Mouse (Mus musculus) small intestine, adult 2 months (tissue): ENCODE results near the gene Olfr568. TPM values are rescaled to one million over a fixed set of nuclear protein-coding genes. Genes with fewer than 3 reads are reported as not detected.

Source experiments
- H3K27ac ChIP-seq: fragments of 200-500 bp; 2 replicates; pipeline ENCODE4 v1.5.1; 2012; ENCODE audit warnings: low read depth, low read length, control low read depth, inconsistent platforms; ENCODE audit not compliant: insufficient read depth
- H3K27me3 ChIP-seq: fragments of 200-500 bp; 2 replicates; pipeline ENCODE4 v1.6.1; 2012; ENCODE audit warnings: mild to moderate bottlenecking, moderate library complexity, low read length, inconsistent platforms; ENCODE audit not compliant: control insufficient read depth, insufficient read depth
- H3K36me3 ChIP-seq: fragments of 200-500 bp; 2 replicates; pipeline ENCODE4 v1.6.1; 2012; ENCODE audit warnings: mild to moderate bottlenecking, low read length, control low read depth, inconsistent platforms; ENCODE audit not compliant: control insufficient read depth, insufficient read depth
- H3K4me1 ChIP-seq: fragments of 200-500 bp; 2 replicates; pipeline ENCODE4 v1.6.1; 2012; ENCODE audit warnings: low read length, inconsistent platforms, mixed read lengths; ENCODE audit not compliant: control insufficient read depth, insufficient read depth, insufficient read length
- H3K4me3 ChIP-seq: fragments of 200-500 bp; 2 replicates; pipeline ENCODE4 v1.5.1; 2012; ENCODE audit warnings: low read depth, mild to moderate bottlenecking, control low read depth, inconsistent platforms, low read length, moderate library complexity
- CTCF ChIP-seq: fragments of 200-500 bp; IDR thresholded peaks from 2 replicates; pipeline ENCODE4 v1.5.1; 2012; ENCODE audit warnings: low read depth, mild to moderate bottlenecking, control low read depth, inconsistent platforms, low read length, moderate library complexity, mixed read lengths; ENCODE audit not compliant: insufficient replicate concordance, insufficient read length; ENCODE audit errors: extremely low read depth
- POLR2A ChIP-seq: fragments of 200-500 bp; IDR thresholded peaks from 2 replicates; pipeline ENCODE4 v1.6.1; 2012; ENCODE audit warnings: low read depth, mild to moderate bottlenecking, control low read depth, inconsistent platforms, low read length, moderate library complexity
- WGBS: fragments of 180-500 bp; shearing (Covaris S2); methylation state at CpG from one replicate; pipeline ENCODE4 v1.1.7; 2018; 5-methylcytosine and 5-hydroxymethylcytosine counted together
- polyA plus RNA-seq: library from polyadenylated mRNA; depleted of rRNA; stranded (reverse); fragments of >200 nt; gene quantifications from 2 replicates; pipeline ENCODE4 v1.2.3, GENCODE M21; 2012; rRNA removed

The Olfr568 gene
- not detected in 2 replicates for polyA plus RNA-seq

DNA sequence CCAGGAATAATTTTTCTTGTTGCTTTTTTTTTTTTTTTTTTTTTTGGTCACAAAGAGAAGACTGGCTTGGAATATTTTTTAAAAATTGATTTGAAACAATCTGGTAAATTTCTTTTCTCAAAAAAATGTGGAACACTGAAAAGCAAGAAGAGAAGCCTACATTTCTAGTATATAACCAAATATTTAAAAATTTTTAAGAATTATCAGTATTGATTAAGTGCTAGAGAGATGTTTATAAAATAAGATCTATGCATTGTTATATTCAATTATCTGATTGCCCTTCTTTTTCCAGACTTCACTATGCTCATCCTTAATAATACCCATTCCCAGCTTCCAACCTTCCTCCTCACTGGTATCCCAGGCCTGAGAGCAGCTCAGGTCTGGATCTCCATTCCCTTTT lies at the start of gene Olfr568:
Olfr568 (plus strand) TSS at position 301 of the 400 bp plus-strand sequence.
- Histone ChIP-seq H3K4me3 (no peak within 1 kb of the TSS), H3K27me3 (no peaks in the 10 kb centered on the region), H3K27ac (no peak within 1 kb of the TSS), H3K4me1 (no peaks in the 10 kb centered on the region), H3K36me3 (no peaks in the 10 kb centered on the region)
- no peak for TF ChIP-seq POLR2A
- no peak for TF ChIP-seq CTCF

GRCm38 (mm10) chr7:102855807-102856206 lies 21.1 kb upstream of the Olfr568 start:
- no peaks in the 10 kb centered on the region for H3K4me1 ChIP-seq
- H3K27ac ChIP-seq: no peak overlapping the region
- H3K4me3 ChIP-seq: no peak overlapping the region
- no peaks in the 10 kb centered on the region for H3K27me3 ChIP-seq
- no peak for TF ChIP-seq CTCF
- no peak for TF ChIP-seq POLR2A
- H3K36me3 ChIP-seq: no peaks in the 10 kb centered on the region

DNA sequence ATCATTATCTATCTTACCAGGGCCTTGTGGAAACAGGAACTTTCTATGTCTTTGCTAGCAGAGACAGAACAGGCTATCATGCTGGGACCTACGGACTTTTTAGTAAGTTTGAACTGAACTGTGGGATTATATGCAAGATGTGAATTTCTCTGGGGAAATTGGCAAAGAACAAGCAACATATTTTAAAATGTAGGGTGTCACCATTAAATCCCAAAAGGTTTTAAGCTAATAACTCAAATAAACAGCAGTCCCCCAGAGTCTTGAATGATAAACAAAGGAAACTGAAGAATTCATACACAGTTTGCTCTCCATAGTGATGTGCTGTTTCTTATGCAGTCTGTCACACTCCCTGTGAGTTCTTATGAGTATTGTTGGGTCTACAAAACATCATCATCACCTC lies 18.3 kb upstream of the Olfr568 start, which contains the start of gene Olfr566:
Olfr566 (minus strand) TSS at position 101 of the 400 bp plus-strand sequence.
- Histone ChIP-seq H3K27me3 (no peaks in the 10 kb centered on the region), H3K27ac (no peak within 1 kb of the TSS), H3K4me1 (no peaks in the 10 kb centered on the region), H3K36me3 (no peaks in the 10 kb centered on the region), H3K4me3 (no peak within 1 kb of the TSS)
- TF ChIP-seq POLR2A (no peak), CTCF (no peak)
- WGBS: 80% methylated on average over 1 of the region's 1 CpGs

DNA sequence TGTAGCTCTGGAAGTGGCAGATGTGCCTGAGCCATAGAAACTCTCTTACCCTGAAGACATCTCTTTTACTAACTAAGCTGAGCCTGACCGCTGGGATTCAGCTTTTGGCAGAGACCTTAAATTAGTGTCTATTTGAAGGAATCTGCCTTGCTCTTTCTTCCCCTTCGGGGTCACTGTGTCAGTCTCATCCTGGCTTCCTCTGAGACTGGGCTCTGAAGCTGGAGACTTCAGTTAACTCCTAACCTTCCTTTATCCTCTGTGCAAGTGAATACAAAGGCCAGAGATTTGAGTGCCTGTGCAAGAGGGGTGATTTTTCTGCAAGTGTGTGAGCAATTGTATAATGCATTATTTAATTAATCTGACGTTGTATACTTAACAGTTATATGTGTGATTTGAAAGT lies 13.9 kb downstream of the Olfr568 start, which contains the start of gene Olfr569:
Olfr569 (minus strand) TSS at position 101 of the 400 bp plus-strand sequence.
- WGBS: 62% methylated on average over 3 of the region's 3 CpGs
- no peaks in the 10 kb centered on the region for H3K4me1 ChIP-seq
- no peak within 1 kb of the TSS for H3K4me3 ChIP-seq
- H3K27ac ChIP-seq: no peak within 1 kb of the TSS
- H3K36me3 ChIP-seq: no peaks in the 10 kb centered on the region
- TF ChIP-seq CTCF (no peak), POLR2A (no peak)
- H3K27me3 ChIP-seq: no peaks in the 10 kb centered on the region

GRCm38 (mm10) chr7:102915261-102915660 lies 38.3 kb downstream of the Olfr568 start:
- Histone ChIP-seq H3K27ac (no peak overlapping the region), H3K36me3 (no peaks in the 10 kb centered on the region), H3K4me3 (no peak overlapping the region), H3K4me1 (no peaks in the 10 kb centered on the region), H3K27me3 (no peaks in the 10 kb centered on the region)
- 22% methylated on average over 1 of the region's 1 CpGs for WGBS
- TF ChIP-seq POLR2A: no peak
- no peak for TF ChIP-seq CTCF

GRCm38 (mm10) chr7:102916405-102916804 lies 39.5 kb downstream of the Olfr568 start:
- no peak overlapping the region for H3K27ac ChIP-seq
- no peaks in the 10 kb centered on the region for H3K27me3 ChIP-seq
- no peak for TF ChIP-seq POLR2A
- no peak for TF ChIP-seq CTCF
- 38% methylated on average over 5 of the region's 5 CpGs for WGBS
- no peak overlapping the region for H3K4me3 ChIP-seq
- no peaks in the 10 kb centered on the region for H3K4me1 ChIP-seq
- no peaks in the 10 kb centered on the region for H3K36me3 ChIP-seq

DNA sequence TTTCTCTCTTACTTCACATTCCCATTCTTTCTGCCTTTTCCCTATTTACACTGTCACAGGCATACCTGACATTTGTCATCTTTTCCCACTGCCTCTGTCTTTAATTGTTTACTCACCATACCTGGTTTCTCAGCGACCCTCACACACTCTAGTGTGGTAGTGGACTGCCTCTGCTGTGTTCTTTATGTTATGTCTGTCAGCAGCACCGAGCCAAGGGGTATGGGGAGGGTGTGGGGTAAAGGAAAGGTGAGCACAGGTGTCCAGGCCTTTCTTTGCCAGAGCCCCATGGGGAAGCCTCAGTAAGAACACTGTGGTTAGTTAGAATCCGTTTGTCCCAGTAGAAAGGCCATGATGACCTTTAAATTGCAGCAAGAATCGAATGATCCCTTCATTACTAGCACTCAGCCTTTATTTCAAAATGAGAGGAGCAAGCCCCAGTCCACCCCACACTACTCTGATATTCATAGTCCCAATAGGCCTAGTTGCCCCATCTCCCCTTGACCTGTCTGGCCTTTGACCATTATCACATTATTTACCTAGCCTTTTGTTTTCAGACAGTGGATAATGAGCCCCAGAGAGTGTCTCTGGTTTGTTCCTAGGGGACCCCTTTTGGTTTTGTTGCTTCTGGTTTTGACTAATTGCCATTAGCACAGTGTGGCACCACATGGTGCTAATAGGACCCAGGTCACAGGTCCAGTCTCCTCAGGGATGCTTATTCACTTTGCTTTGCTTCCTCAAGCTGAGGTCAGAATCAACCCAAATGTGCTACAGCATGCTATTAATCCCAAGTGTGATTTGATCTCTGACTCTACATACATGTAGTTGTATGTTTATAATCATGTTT lies 40.3 kb downstream of the Olfr568 start, which contains the start of gene Olfr571:
Olfr571 (minus strand) TSS at position 505 of the 844 bp plus-strand sequence.
- Histone ChIP-seq H3K27me3 (no peaks in the 10 kb centered on the region), H3K4me3 (no peak within 1 kb of the TSS), H3K4me1 (no peaks in the 10 kb centered on the region), H3K27ac (no peak within 1 kb of the TSS), H3K36me3 (no peaks in the 10 kb centered on the region)
- TF ChIP-seq POLR2A (no peak), CTCF (no peak)
- WGBS: 40% methylated on average over 4 of the region's 4 CpGs
